Mouse (Mus musculus): ENCODE results near the gene Cdyl2. TPM values are rescaled to one million over a fixed set of nuclear protein-coding genes. Genes with fewer than 3 reads are reported as not detected.

Gene Cdyl2
- polyA plus RNA-seq, 1 experiment from 2014 or later, result 9.7 TPM

GRCm38 (mm10) chr8:116731976-116732683 lies 661 bp downstream of the Cdyl2 start:
- Histone ChIP-seq H3K4me1 (replicated peaks) (peaks cover 13% of the 10 kb centered on the region), H3K4me2 (peak overlapping the region; percentile 81), H3K4me3 (peak overlapping the region; percentile 80), H3K36me3 (peaks cover 10% of the 10 kb centered on the region), H3K9ac (peak overlapping the region; percentile 87), H3K27ac (replicated peaks) (peak overlapping the region; percentile 91), H3K9me3 (peaks cover 15% of the 10 kb centered on the region), H3K27me3 (peaks cover 17% of the 10 kb centered on the region)
- ATAC-seq (ENCODE audit: low read depth), result peak; percentile 84
- WGBS, result 3% methylated on average over 25 of the region's 46 CpGs

DNA sequence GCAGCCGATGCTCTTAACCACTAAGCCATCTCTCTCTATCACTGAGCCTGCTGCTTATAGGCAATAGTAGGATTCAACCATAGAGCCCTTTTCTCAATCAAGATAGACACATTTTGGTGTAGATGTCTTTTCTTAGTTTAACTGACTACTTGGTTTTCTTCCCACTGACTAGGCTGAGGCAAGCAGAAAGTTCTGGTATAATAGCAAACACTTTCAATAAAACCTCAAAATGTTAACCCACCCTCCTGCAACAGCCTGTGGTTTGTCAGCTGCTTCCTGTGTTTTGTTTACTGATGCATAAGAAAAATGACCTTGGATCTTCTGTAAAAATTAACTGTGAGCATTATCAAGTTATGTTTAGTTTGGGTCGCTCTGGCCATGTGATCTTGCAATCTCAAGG lies 11.3 kb downstream of the Cdyl2 start:
- 93% methylated on average over 2 of the region's 2 CpGs for WGBS
- H3K4me3 ChIP-seq, result no peak overlapping the region
- H3K27me3 ChIP-seq, result no peaks in the 10 kb centered on the region
- no peaks in the 10 kb centered on the region for H3K4me1 ChIP-seq (replicated peaks)
- no peak overlapping the region for H3K4me2 ChIP-seq
- peaks cover 13% of the 10 kb centered on the region for H3K9me3 ChIP-seq
- no peak for ATAC-seq (ENCODE audit: low read depth)
- no peak overlapping the region for H3K27ac ChIP-seq (replicated peaks)
- no peak overlapping the region for H3K9ac ChIP-seq
- peaks cover 14% of the 10 kb centered on the region; the same call in 1 of the 2 replicates for H3K36me3 ChIP-seq

DNA sequence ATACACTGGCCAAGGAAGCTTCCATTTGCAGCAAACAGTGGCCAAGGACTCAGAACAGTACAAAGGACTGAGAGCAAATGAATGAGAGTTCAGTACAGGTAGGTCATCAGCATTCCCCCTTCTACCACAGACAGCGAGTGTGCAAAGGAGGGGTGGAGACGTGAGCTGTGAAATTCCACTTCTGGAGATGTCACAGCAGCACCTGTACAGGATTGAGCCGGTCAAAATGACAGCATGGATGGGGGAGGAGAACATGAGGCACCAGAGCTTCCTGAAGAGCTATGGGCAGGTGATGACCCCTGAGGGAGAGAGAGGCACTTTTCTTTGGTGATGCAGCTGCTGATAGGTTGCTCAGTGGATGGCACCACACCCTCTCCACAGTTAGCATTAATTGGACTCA lies 25.3 kb downstream of the Cdyl2 start:
- no peak for ATAC-seq (ENCODE audit: low read depth)
- Histone ChIP-seq H3K27me3 (no peaks in the 10 kb centered on the region), H3K9me3 (peaks cover 11% of the 10 kb centered on the region), H3K9ac (no peak overlapping the region), H3K27ac (replicated peaks) (no peak overlapping the region), H3K4me1 (replicated peaks) (no peaks in the 10 kb centered on the region), H3K4me3 (no peak overlapping the region), H3K4me2 (no peak overlapping the region), H3K36me3 (no peaks in the 10 kb centered on the region)
- WGBS, result 92% methylated on average over 3 of the region's 3 CpGs

GRCm38 (mm10) chr8:116702501-116702900 lies 30.3 kb downstream of the Cdyl2 start:
- no peak overlapping the region for H3K27ac ChIP-seq (replicated peaks)
- H3K36me3 ChIP-seq, result no peaks in the 10 kb centered on the region; the same call in 1 of the 2 replicates
- WGBS, result 85% methylated on average over 6 of the region's 6 CpGs
- H3K9ac ChIP-seq, result no peak overlapping the region
- peaks cover 15% of the 10 kb centered on the region; the same call in 1 of the 2 replicates for H3K9me3 ChIP-seq
- no peaks in the 10 kb centered on the region for H3K4me1 ChIP-seq (replicated peaks)
- no peak overlapping the region for H3K4me2 ChIP-seq
- ATAC-seq (ENCODE audit: low read depth), result no peak
- no peak overlapping the region for H3K4me3 ChIP-seq
- no peaks in the 10 kb centered on the region for H3K27me3 ChIP-seq

DNA sequence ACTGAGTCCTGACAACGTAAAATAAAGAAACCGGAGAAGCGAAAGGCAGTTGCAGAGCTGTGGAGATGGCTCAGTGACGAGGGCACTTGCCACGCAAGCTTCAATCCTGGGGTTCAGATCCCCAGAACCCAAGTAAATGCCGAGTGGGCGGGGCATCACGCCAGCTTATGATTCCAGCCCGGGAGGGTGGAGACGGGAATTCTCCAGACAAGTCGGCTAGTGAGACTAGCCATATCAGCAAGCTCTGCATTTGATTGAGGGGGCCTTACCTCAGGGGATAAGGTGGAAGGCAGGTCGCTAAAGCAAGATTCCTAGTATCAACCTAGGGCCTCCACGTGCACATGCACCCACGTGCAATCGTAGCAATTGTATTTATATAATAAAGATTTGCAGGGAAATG lies 39.9 kb downstream of the Cdyl2 start:
- Histone ChIP-seq H3K27ac (replicated peaks) (no peak overlapping the region), H3K9me3 (no peaks in the 10 kb centered on the region)

DNA sequence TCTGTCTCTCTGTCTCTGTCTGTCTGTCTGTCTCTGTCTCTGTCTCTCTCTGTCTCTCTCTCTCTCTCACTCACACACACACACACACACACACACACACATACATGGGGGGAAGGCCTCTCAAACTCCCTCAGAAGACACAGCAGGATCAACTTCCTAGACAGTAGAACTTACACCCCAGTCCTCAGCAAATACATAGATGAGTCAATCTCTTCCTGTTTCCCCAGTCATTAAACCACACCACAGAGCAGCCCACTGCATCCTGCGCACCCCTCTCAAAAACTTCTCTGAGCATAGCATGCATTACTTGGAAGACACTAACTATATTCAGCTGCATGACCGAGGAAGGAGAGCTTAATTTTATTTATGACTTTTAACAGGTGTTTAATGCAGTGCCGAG lies 43.0 kb downstream of the Cdyl2 start:
- Histone ChIP-seq H3K9me3 (no peaks in the 10 kb centered on the region), H3K4me3 (no peak overlapping the region), H3K27ac (replicated peaks) (no peak overlapping the region), H3K36me3 (no peaks in the 10 kb centered on the region), H3K4me2 (no peak overlapping the region), H3K27me3 (no peaks in the 10 kb centered on the region), H3K4me1 (replicated peaks) (no peaks in the 10 kb centered on the region), H3K9ac (no peak overlapping the region)
- no peak for ATAC-seq (ENCODE audit: low read depth)
- 80% methylated on average over 3 of the region's 3 CpGs for WGBS

More for the DNA sequence above, 39.9 kb downstream of the Cdyl2 start:
- Histone ChIP-seq H3K4me2 (no peak overlapping the region), H3K27me3 (no peaks in the 10 kb centered on the region), H3K9ac (no peak overlapping the region), H3K36me3 (no peaks in the 10 kb centered on the region), H3K4me3 (no peak overlapping the region), H3K4me1 (replicated peaks) (no peaks in the 10 kb centered on the region)
- WGBS, result 89% methylated on average over 15 of the region's 15 CpGs
- ATAC-seq (ENCODE audit: low read depth), result no peak

GRCm38 (mm10) chr8:116676174-116676573 lies 56.6 kb downstream of the Cdyl2 start:
- 72% methylated on average over 1 of the region's 1 CpGs for WGBS
- Histone ChIP-seq H3K9ac (no peak overlapping the region), H3K27me3 (no peaks in the 10 kb centered on the region), H3K27ac (replicated peaks) (no peak overlapping the region), H3K36me3 (no peaks in the 10 kb centered on the region), H3K4me1 (replicated peaks) (no peaks in the 10 kb centered on the region), H3K4me3 (no peak overlapping the region), H3K4me2 (no peak overlapping the region), H3K9me3 (no peaks in the 10 kb centered on the region)
- ATAC-seq (ENCODE audit: low read depth), result no peak

GRCm38 (mm10) chr8:116673966-116674805 lies 58.6 kb downstream of the Cdyl2 start:
- no peak overlapping the region for H3K4me2 ChIP-seq
- 80% methylated on average over 10 of the region's 10 CpGs for WGBS
- no peaks in the 10 kb centered on the region for H3K4me1 ChIP-seq (replicated peaks)
- no peaks in the 10 kb centered on the region for H3K36me3 ChIP-seq
- no peak overlapping the region for H3K27ac ChIP-seq (replicated peaks)
- H3K27me3 ChIP-seq, result no peaks in the 10 kb centered on the region
- ATAC-seq (ENCODE audit: low read depth), result no peak
- peaks cover 1% of the 10 kb centered on the region; the same call in 1 of the 2 replicates for H3K9me3 ChIP-seq
- H3K4me3 ChIP-seq, result no peak overlapping the region
- no peak overlapping the region for H3K9ac ChIP-seq

- Histone ChIP-seq H3K36me3 (no peaks in the 10 kb centered on the region), H3K9me3 (peaks cover 7% of the 10 kb centered on the region), H3K27me3 (no peaks in the 10 kb centered on the region), H3K4me1 (replicated peaks) (no peaks in the 10 kb centered on the region), H3K4me2 (no peak overlapping the region), H3K9ac (no peak overlapping the region), H3K27ac (replicated peaks) (no peak overlapping the region), H3K4me3 (no peak overlapping the region)
- no peak for ATAC-seq (ENCODE audit: low read depth)
- 87% methylated on average over 8 of the region's 8 CpGs for WGBS
Measured at GRCm38 (mm10) chr8:116673493-116673892, 59.3 kb downstream of the Cdyl2 start.

DNA sequence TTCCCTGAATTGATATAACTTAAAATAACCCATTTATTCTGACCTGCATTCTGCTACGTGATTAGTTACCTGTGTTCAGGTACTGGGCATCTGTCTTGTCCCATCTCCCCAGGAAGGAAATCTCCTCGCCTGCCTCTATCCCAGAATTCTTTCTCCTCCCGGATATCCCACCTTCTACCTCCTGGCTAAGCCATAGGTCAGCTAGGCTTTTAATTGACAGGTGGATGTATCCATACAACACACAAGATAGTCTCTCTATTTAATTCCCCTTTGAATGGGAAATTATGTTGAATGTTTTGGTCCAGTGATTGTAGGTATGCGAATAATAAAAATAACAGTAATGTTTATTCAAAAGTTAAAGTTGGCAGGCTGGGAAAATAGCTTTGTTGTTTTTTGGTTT lies 59.7 kb downstream of the Cdyl2 start:
- Histone ChIP-seq H3K4me2 (no peak overlapping the region), H3K27ac (replicated peaks) (no peak overlapping the region), H3K4me3 (no peak overlapping the region), H3K36me3 (no peaks in the 10 kb centered on the region), H3K4me1 (replicated peaks) (no peaks in the 10 kb centered on the region), H3K9ac (no peak overlapping the region), H3K9me3 (peaks cover 7% of the 10 kb centered on the region), H3K27me3 (no peaks in the 10 kb centered on the region)
- ATAC-seq (ENCODE audit: low read depth), result no peak
- WGBS, result 94% methylated on average over 4 of the region's 4 CpGs

- Histone ChIP-seq H3K9me3 (peaks cover 10% of the 10 kb centered on the region), H3K27me3 (no peaks in the 10 kb centered on the region), H3K36me3 (no peaks in the 10 kb centered on the region), H3K4me3 (no peak overlapping the region), H3K4me1 (replicated peaks) (no peaks in the 10 kb centered on the region), H3K4me2 (no peak overlapping the region), H3K27ac (replicated peaks) (no peak overlapping the region), H3K9ac (no peak overlapping the region)
- WGBS, result 65% methylated on average over 5 of the region's 5 CpGs
- no peak for ATAC-seq (ENCODE audit: low read depth)
Measured at GRCm38 (mm10) chr8:116671543-116671942, 61.2 kb downstream of the Cdyl2 start.

GRCm38 (mm10) chr8:116670604-116671003 lies 62.2 kb downstream of the Cdyl2 start:
- WGBS, result 89% methylated on average over 7 of the region's 7 CpGs
- Histone ChIP-seq H3K4me1 (replicated peaks) (no peaks in the 10 kb centered on the region), H3K4me3 (no peak overlapping the region), H3K36me3 (no peaks in the 10 kb centered on the region), H3K27me3 (no peaks in the 10 kb centered on the region), H3K27ac (replicated peaks) (no peak overlapping the region), H3K9ac (no peak overlapping the region), H3K4me2 (no peak overlapping the region), H3K9me3 (peaks cover 10% of the 10 kb centered on the region)
- no peak for ATAC-seq (ENCODE audit: low read depth)

All from neural tube, embryonic 13.5 days (tissue).